Mouse (Mus musculus) liver, adult 2 months (tissue): ENCODE data around the gene Msx3. TPM values are rescaled to one million over a fixed set of nuclear protein-coding genes. Genes with fewer than 3 reads are reported as not detected.

Source experiments
- DNase-seq: peaks from one replicate; pipeline ENCODE4 v3.0.0-alpha.2; 2011; ENCODE audit warnings: low read depth, low spot score; ENCODE audit errors: extremely low read depth
- H3K27ac ChIP-seq: fragments of 200-500 bp; replicated peaks from 2 replicates; pipeline ENCODE4 v1.5.1; 2012; ENCODE audit warnings: low read depth, mild to moderate bottlenecking, control low read depth, inconsistent platforms, low read length; ENCODE audit not compliant: insufficient read depth
- H3K27me3 ChIP-seq: fragments of 200-500 bp; 2 replicates; pipeline ENCODE4 v1.6.1; 2012; ENCODE audit warnings: mild to moderate bottlenecking, moderate library complexity, low read length, inconsistent platforms; ENCODE audit not compliant: control insufficient read depth, insufficient read depth
- H3K36me3 ChIP-seq: fragments of 200-500 bp; 2 replicates; pipeline ENCODE4 v1.6.1; 2012; ENCODE audit warnings: low read length, inconsistent platforms; ENCODE audit not compliant: control insufficient read depth, insufficient read depth
- H3K4me1 ChIP-seq: fragments of 200-500 bp; 2 replicates; pipeline ENCODE4 v1.6.1; 2011; ENCODE audit warnings: low read length; ENCODE audit not compliant: control insufficient read depth, insufficient read depth
- H3K4me3 ChIP-seq: fragments of 200-500 bp; 2 replicates; pipeline ENCODE4 v1.5.1; 2011; ENCODE audit warnings: low read depth, mild to moderate bottlenecking, control low read depth, low read length, moderate library complexity; ENCODE audit not compliant: insufficient read depth
- H3K79me2 ChIP-seq: fragments of 200-500 bp; 2 replicates; pipeline ENCODE4 v1.6.1; 2012; ENCODE audit warnings: inconsistent platforms, mild to moderate bottlenecking, low read length, moderate library complexity; ENCODE audit not compliant: control insufficient read depth, insufficient read depth
- H3K9ac ChIP-seq: fragments of 200-500 bp; 2 replicates; pipeline ENCODE4 v1.6.1; 2012; ENCODE audit warnings: low read depth, mild to moderate bottlenecking, control low read depth, inconsistent platforms, low read length
- CTCF ChIP-seq: fragments of 200-500 bp; IDR thresholded peaks from 2 replicates; pipeline ENCODE4 v1.5.1; 2011; ENCODE audit warnings: low read depth, low read length, control low read depth
- POLR2A ChIP-seq: fragments of 200-500 bp; IDR thresholded peaks from 2 replicates; pipeline ENCODE4 v1.6.1; 2011; ENCODE audit warnings: low read length, control low read depth; ENCODE audit not compliant: insufficient read depth; ENCODE audit errors: extremely low read depth
- WGBS: fragments of 180-500 bp; shearing (Covaris S2); methylation state at CpG from one replicate; pipeline ENCODE4 v1.1.7; 2018; 5-methylcytosine and 5-hydroxymethylcytosine counted together
- polyA plus RNA-seq: library from polyadenylated mRNA; depleted of rRNA; stranded (reverse); fragments of >200 nt; gene quantifications from 2 replicates; pipeline ENCODE4 v1.2.3, GENCODE M21; 2012; rRNA removed
- total RNA-seq: library from RNA; depleted of rRNA; stranded (reverse); fragments of >200 nt; gene quantifications from 2 replicates; pipeline ENCODE4 v1.2.3, GENCODE M21; 2014; rRNA removed

Msx3 gene
- total and polyA plus RNA-seq, 2 experiments = not detected

DNA sequence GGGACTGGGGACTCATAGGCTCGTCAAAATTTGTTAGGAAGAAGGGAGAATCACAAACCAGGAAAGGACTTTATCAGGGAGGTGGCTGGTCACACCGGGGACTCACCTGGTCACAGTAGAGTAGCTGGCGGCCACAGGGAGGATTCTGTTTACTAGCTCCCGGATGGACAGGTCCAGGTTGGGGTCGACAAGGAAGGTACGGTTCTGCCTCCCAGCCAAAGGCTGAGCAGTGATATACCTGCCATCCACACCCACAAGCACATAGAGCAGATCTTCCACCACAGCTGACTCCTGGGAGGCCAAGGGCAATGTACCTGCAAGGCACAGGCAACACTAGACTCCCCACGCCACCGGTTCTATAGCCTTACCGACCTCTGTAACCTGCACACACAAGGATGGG, 41.1 kb downstream of the Msx3 start:
- TF ChIP-seq CTCF = no peak
- no peak for TF ChIP-seq POLR2A
- no peaks in the 10 kb centered on the region for H3K4me1 ChIP-seq
- no peak overlapping the region for H3K27ac ChIP-seq
- no peaks in the 10 kb centered on the region for H3K79me2 ChIP-seq
- WGBS = 95% methylated on average over 9 of the region's 9 CpGs
- peaks cover 3% of the 10 kb centered on the region; the same call in 1 of the 2 replicates for H3K36me3 ChIP-seq
- H3K9ac ChIP-seq = no peak overlapping the region
- H3K27me3 ChIP-seq = no peaks in the 10 kb centered on the region
- no peak overlapping the region for H3K4me3 ChIP-seq
- DNase-seq = no peak

DNA sequence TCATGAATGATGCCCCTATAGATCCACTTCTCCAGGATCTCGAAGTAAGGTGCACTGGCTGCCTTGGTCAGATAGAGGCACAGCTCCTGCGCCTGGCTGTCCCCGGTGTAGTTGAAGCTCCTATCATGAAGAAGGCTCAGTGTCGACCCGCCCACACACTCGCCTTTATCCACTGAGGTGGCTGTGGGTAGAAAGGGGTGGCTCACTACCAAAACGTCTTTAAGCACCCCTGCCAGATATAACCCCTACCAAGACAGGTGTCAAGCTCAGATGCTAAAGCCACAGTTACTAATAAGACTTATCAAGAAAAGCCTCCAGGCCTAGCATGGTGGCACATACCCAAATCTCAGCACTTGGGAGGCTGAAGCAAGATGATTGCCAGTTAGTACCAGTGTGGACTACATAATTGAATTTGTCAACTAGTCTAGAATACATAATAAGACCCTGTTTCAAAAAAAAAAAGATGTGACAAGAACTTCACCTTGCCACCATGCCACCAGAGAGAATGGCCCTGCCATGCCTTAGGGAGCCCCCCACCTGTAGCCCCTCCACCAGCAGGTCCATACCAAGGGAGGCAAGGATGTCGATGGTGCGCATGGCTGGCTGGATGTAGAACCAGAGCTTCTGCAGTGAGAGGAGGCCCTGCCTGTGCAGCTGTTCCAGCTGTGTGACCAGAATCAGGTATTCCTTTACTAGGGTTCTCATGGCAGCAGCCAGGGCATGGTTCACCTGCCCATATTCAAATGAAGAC, 41.9 kb downstream of the Msx3 start:
- H3K79me2 ChIP-seq = no peaks in the 10 kb centered on the region
- H3K9ac ChIP-seq = no peak overlapping the region
- TF ChIP-seq CTCF (no peak), POLR2A (no peak)
- no peaks in the 10 kb centered on the region for H3K4me1 ChIP-seq
- peaks cover 3% of the 10 kb centered on the region; the same call in 1 of the 2 replicates for H3K36me3 ChIP-seq
- no peak overlapping the region for H3K27ac ChIP-seq
- no peaks in the 10 kb centered on the region for H3K27me3 ChIP-seq
- WGBS = 97% methylated on average over 9 of the region's 9 CpGs
- no peak overlapping the region for H3K4me3 ChIP-seq
- no peak for DNase-seq

DNA sequence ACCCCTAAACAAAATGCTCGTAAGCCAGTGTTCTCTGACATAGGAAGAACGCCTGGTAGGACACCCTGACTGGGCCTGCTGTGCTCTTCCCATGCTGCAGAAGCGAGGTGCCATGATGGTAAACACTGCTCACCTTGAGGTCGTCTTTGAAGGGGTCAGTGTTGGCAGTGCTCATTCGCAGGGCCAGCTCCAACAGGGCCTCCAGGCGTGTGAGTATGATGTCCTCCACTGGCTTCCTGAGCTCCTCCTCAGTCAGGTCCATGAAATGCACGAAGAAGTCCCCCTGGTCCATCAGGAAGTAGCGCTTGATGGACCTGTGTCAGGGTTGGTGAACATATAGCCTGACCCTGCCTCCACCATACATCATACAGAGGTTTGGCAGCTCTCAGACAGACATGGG, 44.2 kb downstream of the Msx3 start:
- no peak for TF ChIP-seq POLR2A
- no peak for TF ChIP-seq CTCF
- Histone ChIP-seq H3K4me1 (peaks cover 2% of the 10 kb centered on the region; the same call in 1 of the 2 replicates), H3K27ac (no peak overlapping the region), H3K79me2 (no peaks in the 10 kb centered on the region), H3K36me3 (peaks cover 8% of the 10 kb centered on the region; the same call in 1 of the 2 replicates), H3K9ac (no peak overlapping the region), H3K27me3 (no peaks in the 10 kb centered on the region), H3K4me3 (no peak overlapping the region)
- DNase-seq = no peak
- WGBS = 95% methylated on average over 8 of the region's 8 CpGs

DNA sequence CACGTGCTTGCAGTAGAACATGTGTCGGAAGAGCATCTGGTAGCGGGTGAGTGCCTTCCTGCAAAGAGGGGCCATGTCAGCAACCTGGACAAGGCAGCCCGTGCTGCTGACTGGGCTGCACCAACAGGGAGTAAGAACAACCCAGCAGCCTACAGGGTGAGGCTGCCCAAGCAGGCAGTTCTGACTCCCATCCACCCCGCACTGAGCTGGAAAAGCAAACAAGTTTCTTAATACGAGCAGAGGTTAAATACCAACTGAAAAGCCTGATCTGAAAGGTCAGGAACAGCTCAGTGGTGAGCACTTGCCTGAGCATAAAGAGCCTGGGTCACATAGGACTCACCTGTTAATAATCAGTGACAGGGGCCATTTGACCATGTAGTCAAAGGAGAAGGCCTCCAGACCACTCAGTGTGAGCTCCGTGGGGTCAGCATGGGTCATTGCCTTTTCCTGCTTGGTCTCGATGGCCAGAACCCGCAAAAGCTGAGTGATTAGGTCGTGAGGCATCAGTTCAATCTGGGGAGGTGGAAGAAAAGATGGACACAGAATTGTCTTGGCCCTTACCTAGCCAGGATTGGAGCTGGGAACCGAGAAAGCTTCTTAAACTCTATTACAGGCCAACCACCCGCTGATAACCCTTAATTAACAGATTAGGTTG, 47.7 kb downstream of the Msx3 start:
- peak; percentile 75 for DNase-seq
- H3K4me1 ChIP-seq = peaks cover 2% of the 10 kb centered on the region; the same call in 1 of the 2 replicates
- no peak overlapping the region for H3K4me3 ChIP-seq
- H3K36me3 ChIP-seq = peaks cover 18% of the 10 kb centered on the region; the same call in 1 of the 2 replicates
- H3K27ac ChIP-seq = no peak overlapping the region
- WGBS = 48% methylated on average over 12 of the region's 12 CpGs
- no peak for TF ChIP-seq CTCF
- no peak for TF ChIP-seq POLR2A
- no peaks in the 10 kb centered on the region for H3K79me2 ChIP-seq
- H3K9ac ChIP-seq = no peak overlapping the region
- H3K27me3 ChIP-seq = no peaks in the 10 kb centered on the region

DNA sequence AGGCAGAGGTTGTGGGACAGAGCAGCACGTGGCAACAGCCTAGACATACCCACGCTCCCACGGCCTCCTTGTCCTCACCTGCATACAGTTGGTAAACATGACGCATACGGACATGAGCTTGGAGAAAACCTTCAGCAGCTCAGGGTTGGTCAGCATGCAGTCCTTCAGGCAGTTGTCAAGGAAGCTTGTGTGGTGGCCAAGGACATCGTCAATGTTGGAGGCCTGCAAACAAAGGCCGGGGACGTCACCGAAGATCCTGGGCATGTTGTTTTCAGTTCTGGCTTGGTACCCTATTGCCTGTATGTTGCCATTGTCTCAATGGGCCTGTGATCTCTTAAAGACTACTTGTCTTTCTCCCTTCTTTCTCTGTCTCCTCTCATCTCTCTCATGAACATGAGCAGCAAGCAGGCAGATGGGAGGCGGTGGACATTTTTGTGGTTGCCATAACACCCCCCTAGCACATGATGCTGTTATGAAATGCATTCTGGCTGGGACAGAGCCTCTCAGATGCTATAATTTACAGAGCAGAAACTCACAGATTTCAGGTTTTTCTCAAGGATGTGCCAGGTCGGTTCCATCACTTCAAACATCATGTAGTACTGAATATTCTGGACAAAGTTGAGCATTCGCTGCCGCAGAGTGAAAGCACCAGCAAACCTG, 50.1 kb downstream of the Msx3 start:
- peaks cover 2% of the 10 kb centered on the region; the same call in 1 of the 2 replicates for H3K4me1 ChIP-seq
- H3K9ac ChIP-seq = no peak overlapping the region
- no peak overlapping the region for H3K4me3 ChIP-seq
- no peak overlapping the region for H3K27ac ChIP-seq
- WGBS = 94% methylated on average over 13 of the region's 13 CpGs
- no peaks in the 10 kb centered on the region for H3K27me3 ChIP-seq
- H3K36me3 ChIP-seq = peaks cover 18% of the 10 kb centered on the region; the same call in 1 of the 2 replicates
- no peaks in the 10 kb centered on the region for H3K79me2 ChIP-seq
- DNase-seq = no peak
- TF ChIP-seq CTCF (no peak), POLR2A (no peak)

Other genes with a start within 250 kb of the Msx3 start
- gene Adgra1, start 214.9 kb downstream of the Msx3 start, total RNA-seq = not detected in 2 replicates
- gene Adgra1, start 214.9 kb downstream of the Msx3 start, polyA plus RNA-seq = not detected in 2 replicates
- 0.07 and 0.09 TPM in 2 replicates for gene Kndc1, start 154.4 kb downstream of the Msx3 start, total RNA-seq
- not detected in 2 replicates for gene Kndc1, start 154.4 kb downstream of the Msx3 start, polyA plus RNA-seq
- gene Utf1, start 105.3 kb downstream of the Msx3 start, total RNA-seq = not detected in 2 replicates
- not detected in 2 replicates for gene Utf1, start 105.3 kb downstream of the Msx3 start, polyA plus RNA-seq
- not detected in 2 replicates for gene 6430531B16Rik, start 70.3 kb downstream of the Msx3 start, total RNA-seq
- gene 6430531B16Rik, start 70.3 kb downstream of the Msx3 start, polyA plus RNA-seq = 0.07 TPM in 1 of 2 replicates, not detected in the other
- 0.09 and 0.47 TPM in 2 replicates for gene Adam8, start 56.5 kb downstream of the Msx3 start, total RNA-seq
- gene Adam8, start 56.5 kb downstream of the Msx3 start, polyA plus RNA-seq = 0.35 and 0.46 TPM in 2 replicates
- gene Zfp511, start 12.7 kb downstream of the Msx3 start, total RNA-seq = 6.0 and 9.1 TPM in 2 replicates
- 17.8 and 23.7 TPM in 2 replicates for gene Zfp511, start 12.7 kb downstream of the Msx3 start, polyA plus RNA-seq
- gene Tubgcp2, start 12.4 kb downstream of the Msx3 start, total RNA-seq = 12.1 and 12.4 TPM in 2 replicates
- 9.4 and 11.8 TPM in 2 replicates for gene Tubgcp2, start 12.4 kb downstream of the Msx3 start, polyA plus RNA-seq
- not detected in 2 replicates for gene Caly, start 33.5 kb upstream of the Msx3 start, total RNA-seq
- gene Caly, start 33.5 kb upstream of the Msx3 start, polyA plus RNA-seq = 0.07 and 0.15 TPM in 2 replicates
- not detected in 2 replicates for gene Prap1, start 44.3 kb upstream of the Msx3 start, total RNA-seq
- gene Prap1, start 44.3 kb upstream of the Msx3 start, polyA plus RNA-seq = not detected in 2 replicates
- 68.6 and 72.7 TPM in 2 replicates for gene Fuom, start 53.4 kb upstream of the Msx3 start, total RNA-seq
- 63.0 and 77.5 TPM in 2 replicates for gene Fuom, start 53.4 kb upstream of the Msx3 start, polyA plus RNA-seq
- gene Paox, start 66.7 kb upstream of the Msx3 start, total RNA-seq = 86.9 and 87.5 TPM in 2 replicates
- gene Paox, start 66.7 kb upstream of the Msx3 start, polyA plus RNA-seq = 59.1 and 67.7 TPM in 2 replicates
- gene Echs1, start 67.4 kb upstream of the Msx3 start, total RNA-seq = 411 and 412 TPM in 2 replicates
- gene Echs1, start 67.4 kb upstream of the Msx3 start, polyA plus RNA-seq = 271 and 349 TPM in 2 replicates
- gene Mtg1, start 88.5 kb upstream of the Msx3 start, total RNA-seq = 17.4 and 19.3 TPM in 2 replicates
- 24.7 and 29.7 TPM in 2 replicates for gene Mtg1, start 88.5 kb upstream of the Msx3 start, polyA plus RNA-seq
- 1.4 and 1.5 TPM in 2 replicates for gene Sprn, start 105.8 kb upstream of the Msx3 start, total RNA-seq
- gene Sprn, start 105.8 kb upstream of the Msx3 start, polyA plus RNA-seq = 1.3 and 1.7 TPM in 2 replicates
- not detected in 2 replicates for gene Olfr522, start 115.7 kb upstream of the Msx3 start, total RNA-seq
- gene Olfr522, start 115.7 kb upstream of the Msx3 start, polyA plus RNA-seq = not detected in 2 replicates
- gene Olfr523, start 124.1 kb upstream of the Msx3 start, total RNA-seq = not detected in 2 replicates
- gene Olfr523, start 124.1 kb upstream of the Msx3 start, polyA plus RNA-seq = not detected in 2 replicates
- not detected in 2 replicates for gene Olfr524, start 156.9 kb upstream of the Msx3 start, total RNA-seq
- not detected in 2 replicates for gene Olfr524, start 156.9 kb upstream of the Msx3 start, polyA plus RNA-seq
- not detected in 2 replicates for gene Cd163l1, start 169.2 kb upstream of the Msx3 start, total RNA-seq
- 0.02 TPM in 1 of 2 replicates, not detected in the other for gene Cd163l1, start 169.2 kb upstream of the Msx3 start, polyA plus RNA-seq
- not detected in 2 replicates for gene 5830411N06Rik, start 198.2 kb upstream of the Msx3 start, total RNA-seq
- not detected in 2 replicates for gene 5830411N06Rik, start 198.2 kb upstream of the Msx3 start, polyA plus RNA-seq